Mouse (Mus musculus): ENCODE data around the gene Atg4a.

The Atg4a gene

DNA sequence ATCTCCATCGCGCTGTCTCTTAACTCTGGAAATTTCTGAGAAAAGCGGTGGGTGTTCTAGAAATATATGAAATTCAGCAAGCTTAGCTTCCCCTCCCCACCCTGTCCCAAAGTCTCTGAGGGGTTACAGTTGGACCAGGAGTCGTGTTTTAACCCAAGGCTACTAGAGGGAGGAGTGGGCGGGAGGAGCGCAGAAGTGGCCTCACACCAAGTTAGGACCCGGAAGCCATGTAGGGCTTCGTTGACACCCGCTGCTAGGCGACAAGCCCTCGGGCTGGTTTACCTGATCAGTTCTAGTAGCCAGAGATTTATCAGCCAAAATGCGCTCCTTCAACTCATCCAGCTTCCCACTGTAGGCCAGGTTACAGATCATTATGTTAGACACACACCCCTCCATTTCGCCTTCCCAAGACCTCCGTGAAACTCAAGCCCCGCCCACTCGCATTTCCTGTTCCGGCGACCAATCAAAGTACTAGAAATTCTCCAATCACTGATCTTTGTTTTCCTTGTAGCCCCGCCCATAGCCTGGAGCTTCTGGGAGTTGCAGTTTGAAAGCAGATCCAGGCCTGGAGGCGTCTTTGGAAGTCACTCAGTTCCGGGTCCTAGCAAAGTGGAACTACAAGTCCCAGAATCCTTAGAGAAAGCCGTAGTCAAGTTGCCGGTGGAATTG is at the start of gene Atg4a, which contains the start of gene Psmd10:
Gene Atg4a, plus strand, starts transcription at position 636 of the 669 bp plus-strand sequence.
Gene Psmd10, minus strand, starts transcription at position 457 of the 669 bp plus-strand sequence.
- in situ Hi-C loops (cut with MboI; ENCODE audit: low pct_unique_long_range_greater_than_20kb in 1 of 2, low sequenced_read_pairs in 2 of 2, unreplicated experiment in 1 of 2), result no loop called here

DNA sequence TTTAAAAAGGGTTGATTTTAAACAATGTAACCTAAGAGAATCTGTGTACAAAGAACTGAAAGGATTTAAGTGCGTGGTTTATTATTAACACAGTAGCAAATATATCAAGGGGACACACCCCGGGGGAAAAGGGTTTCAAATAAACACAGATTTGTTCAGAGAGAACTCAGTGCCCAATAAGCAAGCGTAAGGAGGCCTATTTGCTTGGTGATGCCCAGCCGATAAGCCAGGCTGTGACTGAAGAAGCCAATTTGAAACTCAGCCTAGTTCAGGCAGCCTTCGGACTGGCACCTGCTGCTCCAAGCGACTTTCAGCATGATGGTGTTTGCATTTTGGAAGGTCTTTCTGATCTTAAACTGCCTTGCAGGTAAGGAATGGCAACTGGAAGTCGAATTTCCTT is 49.3 kb upstream of the Atg4a start, which contains the start of gene Vsig1:
Gene Vsig1, plus strand, starts transcription at position 249 of the 400 bp plus-strand sequence.
- in situ Hi-C loops (cut with MboI; ENCODE audit: low pct_unique_long_range_greater_than_20kb in 1 of 2, low sequenced_read_pairs in 2 of 2, unreplicated experiment in 1 of 2), result no loop called here

DNA sequence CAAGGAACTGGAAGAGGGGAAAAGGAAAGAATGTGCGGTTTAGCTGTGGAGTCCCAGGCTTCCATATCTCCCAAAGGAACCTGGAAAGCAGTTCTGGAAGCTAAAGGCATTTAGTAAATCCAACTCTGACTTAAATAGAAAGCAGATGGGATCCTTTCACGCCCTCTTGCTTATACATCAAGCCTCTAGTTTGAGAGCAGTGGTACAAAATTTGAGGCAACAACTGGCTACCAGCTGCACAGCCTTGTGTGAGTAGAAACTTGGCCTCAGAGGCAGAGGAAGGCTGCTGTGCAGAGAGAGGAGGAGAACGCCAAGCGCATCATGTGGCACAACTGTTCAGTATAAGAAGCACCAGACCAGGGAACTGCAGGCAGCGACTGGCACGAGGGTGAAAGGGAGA is 35.4 kb upstream of the Atg4a start:
- in situ Hi-C loops (cut with MboI; ENCODE audit: low pct_unique_long_range_greater_than_20kb in 1 of 2, low sequenced_read_pairs in 2 of 2, unreplicated experiment in 1 of 2), result no loop called here

DNA sequence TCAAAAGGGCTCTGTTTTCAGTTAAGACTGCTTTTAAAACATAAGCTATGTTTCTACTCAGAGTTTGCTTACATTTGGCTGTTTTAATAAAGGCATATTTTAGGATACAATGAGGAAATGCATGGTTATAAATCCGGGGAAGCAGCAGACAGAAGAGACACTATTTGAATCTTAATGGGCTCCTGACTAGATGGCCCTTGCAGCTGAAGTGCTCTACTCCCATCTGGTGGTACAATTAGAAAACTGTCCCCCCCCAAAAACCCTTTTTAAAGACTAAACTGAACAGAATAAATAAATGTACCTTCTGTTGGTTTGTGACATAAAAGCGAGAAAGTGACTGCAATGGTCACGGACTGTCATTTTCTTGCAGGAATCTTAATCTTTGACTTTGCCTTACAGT is 24.6 kb upstream of the Atg4a start:
- in situ Hi-C loops (cut with MboI; ENCODE audit: low pct_unique_long_range_greater_than_20kb in 1 of 2, low sequenced_read_pairs in 2 of 2, unreplicated experiment in 1 of 2), result no loop called here

DNA sequence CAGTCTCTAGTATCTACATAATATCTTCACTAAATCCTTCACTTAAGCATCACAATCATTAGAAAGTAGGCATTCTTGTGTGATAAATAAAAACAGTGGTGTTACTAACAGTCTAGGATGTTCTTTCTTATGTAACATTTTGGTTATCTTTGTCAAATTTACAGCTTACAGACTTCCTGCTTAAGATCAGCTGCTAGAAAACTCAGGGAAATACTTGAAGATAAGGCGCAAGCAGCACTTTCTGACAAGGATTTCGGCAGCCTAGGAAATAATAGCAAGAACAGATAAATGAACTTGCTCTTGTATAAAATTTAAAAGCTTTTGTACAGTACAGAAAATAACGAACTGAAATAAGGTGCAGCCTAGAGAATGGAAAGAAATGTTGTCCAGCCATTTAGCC is 23.4 kb upstream of the Atg4a start:
- in situ Hi-C loops (cut with MboI; ENCODE audit: low pct_unique_long_range_greater_than_20kb in 1 of 2, low sequenced_read_pairs in 2 of 2, unreplicated experiment in 1 of 2), result no loop called here

DNA sequence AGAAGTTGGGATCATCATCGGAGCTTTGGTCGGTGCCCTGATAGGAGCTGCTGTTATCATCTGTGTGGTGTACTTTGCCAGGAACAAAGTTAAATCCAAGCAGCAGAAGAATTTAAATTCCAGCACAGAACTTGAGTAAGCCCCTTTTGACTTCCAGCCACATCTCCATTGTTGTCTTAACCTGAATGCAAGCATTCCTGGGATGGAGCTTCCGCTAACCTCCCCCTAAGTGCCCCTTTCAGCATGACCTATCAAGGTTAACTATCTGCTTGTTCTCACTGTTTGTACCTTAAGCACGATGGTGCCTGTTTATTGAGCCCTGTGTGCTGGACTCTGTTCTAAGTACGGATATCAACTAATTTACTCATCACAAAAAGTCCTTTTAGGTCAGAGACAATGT is 20.4 kb upstream of the Atg4a start:
- in situ Hi-C loops (cut with MboI; ENCODE audit: low pct_unique_long_range_greater_than_20kb in 1 of 2, low sequenced_read_pairs in 2 of 2, unreplicated experiment in 1 of 2), result no loop called here

DNA sequence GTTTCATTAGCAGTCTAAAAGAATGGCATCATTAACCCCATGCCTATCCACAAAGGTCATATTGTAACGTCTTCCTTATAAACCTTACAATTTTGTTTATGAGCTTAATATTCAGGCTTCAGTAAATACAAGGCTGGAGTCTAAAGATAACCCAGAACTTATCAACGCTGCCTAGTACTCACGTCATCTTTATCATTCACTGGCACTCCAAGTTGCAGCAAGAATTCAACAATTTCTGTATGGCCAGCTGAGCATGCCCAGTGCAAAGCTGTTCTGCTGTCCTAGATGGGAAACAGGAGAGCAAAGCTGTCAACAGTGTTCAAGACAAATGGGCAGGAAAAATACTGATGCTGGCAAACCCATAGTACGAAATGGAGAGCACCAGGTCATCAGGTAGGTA is 3.1 kb upstream of the Atg4a start:
- in situ Hi-C loops (cut with MboI; ENCODE audit: low pct_unique_long_range_greater_than_20kb in 1 of 2, low sequenced_read_pairs in 2 of 2, unreplicated experiment in 1 of 2), result no loop called here

DNA sequence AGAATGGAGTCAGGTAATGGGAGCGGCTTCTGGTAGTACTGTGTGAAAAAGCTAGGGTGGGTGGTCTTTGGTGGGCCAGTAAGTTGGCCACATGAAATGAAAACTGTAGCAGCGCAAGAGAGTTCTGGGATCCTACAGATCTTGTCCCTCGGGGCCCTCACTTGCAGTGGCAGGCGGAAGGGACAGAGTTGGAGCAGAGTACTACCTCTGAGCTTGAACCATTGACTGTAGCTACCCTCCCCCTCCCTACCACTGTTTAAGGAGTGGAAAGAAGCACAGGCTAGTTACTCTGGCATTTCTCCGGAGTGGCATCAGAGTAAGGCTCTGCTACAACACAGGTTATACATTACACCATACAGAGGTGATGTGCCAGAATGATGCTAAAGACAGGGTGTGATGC is 252 bp downstream of the Atg4a start:
- in situ Hi-C loops (cut with MboI; ENCODE audit: low pct_unique_long_range_greater_than_20kb in 1 of 2, low sequenced_read_pairs in 2 of 2, unreplicated experiment in 1 of 2), result no loop called here

DNA sequence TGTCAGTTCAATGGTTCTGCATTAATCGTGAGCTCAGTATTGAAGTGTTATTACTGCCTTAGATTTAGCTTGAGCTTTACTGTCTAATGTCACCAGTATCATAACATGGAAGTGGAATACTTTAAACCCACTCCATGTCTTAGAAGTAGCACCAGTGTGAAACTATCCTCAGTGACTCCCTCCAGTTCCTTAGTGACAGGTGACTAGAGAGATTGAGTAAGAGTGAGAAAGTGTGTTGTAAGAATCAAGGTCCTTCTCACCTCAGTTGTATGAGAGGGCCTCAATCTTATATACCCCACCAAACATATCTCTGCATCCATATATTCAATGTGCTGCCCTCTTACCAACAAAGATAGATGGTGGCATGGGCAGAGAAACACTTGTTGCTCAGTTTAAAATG is 22.2 kb downstream of the Atg4a start:
- in situ Hi-C loops (cut with MboI; ENCODE audit: low pct_unique_long_range_greater_than_20kb in 1 of 2, low sequenced_read_pairs in 2 of 2, unreplicated experiment in 1 of 2), result no loop called here

DNA sequence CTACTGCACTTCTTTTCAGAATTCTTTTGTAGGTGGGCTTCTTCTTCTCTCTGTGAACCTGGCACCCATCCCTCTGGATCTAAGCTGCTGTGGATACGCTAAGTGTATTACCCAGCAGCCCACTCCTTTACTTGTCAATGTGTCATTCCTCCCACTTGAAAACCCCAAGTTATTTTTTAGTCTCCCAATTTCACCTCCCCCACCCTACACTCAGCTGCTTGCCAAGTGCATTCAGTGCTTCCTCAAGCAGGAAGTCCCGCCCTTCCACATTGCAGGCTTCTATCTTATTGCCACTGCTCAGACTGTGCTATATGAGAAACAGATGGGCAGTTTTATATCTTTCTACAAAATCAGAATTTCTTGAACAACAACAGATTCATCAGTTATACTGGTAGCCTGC is 22.8 kb downstream of the Atg4a start:
- in situ Hi-C loops (cut with MboI; ENCODE audit: low pct_unique_long_range_greater_than_20kb in 1 of 2, low sequenced_read_pairs in 2 of 2, unreplicated experiment in 1 of 2), result no loop called here

DNA sequence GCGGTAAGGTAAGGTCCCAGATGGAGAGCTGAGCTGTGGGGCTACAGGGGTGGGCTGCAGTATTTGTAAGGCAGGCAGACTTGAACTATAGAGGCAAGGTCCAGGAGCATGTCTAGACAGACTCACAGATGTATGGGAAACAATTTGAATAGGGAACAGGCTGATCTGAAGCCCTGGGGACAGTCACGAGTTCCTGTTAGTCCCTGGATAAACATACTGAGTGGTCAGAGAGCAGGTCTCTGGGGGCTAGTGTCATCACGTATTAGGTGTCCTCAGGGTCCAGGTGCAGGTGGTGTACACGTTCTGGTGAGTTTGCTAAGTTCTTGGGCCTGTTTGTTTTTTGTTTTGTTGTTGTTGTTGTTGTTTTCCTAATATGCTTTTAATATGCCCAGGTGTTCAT is 23.5 kb downstream of the Atg4a start:
- in situ Hi-C loops (cut with MboI; ENCODE audit: low pct_unique_long_range_greater_than_20kb in 1 of 2, low sequenced_read_pairs in 2 of 2, unreplicated experiment in 1 of 2), result no loop called here

DNA sequence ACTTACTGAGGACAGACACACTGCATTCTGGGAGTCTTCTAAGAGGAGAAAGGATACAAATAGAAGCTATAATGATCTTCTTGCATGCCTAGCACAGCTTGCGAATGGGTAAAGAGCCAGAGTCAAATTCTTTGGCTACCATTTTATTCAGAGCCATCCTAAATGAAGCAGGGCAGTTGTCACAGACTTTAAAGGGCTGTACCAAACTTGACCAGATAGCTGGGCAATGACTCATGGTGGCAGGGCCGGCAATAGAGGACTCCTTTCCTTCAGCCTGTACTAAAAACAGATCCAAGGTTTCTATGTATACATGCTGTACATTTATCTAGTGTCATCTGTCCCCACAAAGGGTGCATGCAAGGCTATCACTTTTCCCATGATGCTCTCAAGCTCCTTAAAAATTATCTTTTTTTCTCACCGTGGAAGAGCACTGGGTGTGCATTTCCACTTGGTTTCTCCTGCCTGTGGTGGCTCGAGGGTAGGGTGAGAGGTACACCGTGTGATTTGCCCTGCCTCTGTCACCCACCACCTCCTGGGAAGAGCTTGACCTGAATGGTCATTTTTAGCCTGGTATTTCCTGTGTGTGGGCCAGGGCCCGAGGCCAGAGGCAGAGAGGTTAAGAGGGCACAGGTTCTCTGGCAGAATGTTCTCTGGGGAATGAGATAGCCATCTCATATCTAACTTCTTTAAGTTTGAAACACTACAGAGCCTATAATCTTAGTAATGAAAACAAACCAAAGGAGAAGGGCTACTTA is 26.7 kb downstream of the Atg4a start:
- in situ Hi-C loops (cut with MboI; ENCODE audit: low pct_unique_long_range_greater_than_20kb in 1 of 2, low sequenced_read_pairs in 2 of 2, unreplicated experiment in 1 of 2), result no loop called here

DNA sequence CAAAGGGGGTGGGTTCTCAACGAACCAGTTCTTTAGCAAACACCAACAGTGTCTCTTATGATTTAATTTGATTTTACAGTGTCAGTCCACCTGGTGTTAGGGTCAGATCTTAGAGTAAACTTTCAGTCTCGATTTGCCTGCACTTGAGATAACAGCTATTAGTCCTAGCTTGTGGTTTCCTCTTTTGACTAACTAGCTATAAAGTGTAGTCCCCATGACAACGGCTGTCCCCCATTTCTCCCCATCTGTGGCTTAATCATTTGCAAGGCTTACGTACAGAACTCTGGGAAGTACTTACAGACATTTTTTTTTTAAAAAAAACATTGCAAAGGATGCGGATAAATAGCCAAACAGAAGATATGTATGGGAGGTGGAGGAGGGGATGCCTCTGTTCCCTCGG is 28.1 kb downstream of the Atg4a start:
- in situ Hi-C loops (cut with MboI; ENCODE audit: low pct_unique_long_range_greater_than_20kb in 1 of 2, low sequenced_read_pairs in 2 of 2, unreplicated experiment in 1 of 2), result no loop called here

DNA sequence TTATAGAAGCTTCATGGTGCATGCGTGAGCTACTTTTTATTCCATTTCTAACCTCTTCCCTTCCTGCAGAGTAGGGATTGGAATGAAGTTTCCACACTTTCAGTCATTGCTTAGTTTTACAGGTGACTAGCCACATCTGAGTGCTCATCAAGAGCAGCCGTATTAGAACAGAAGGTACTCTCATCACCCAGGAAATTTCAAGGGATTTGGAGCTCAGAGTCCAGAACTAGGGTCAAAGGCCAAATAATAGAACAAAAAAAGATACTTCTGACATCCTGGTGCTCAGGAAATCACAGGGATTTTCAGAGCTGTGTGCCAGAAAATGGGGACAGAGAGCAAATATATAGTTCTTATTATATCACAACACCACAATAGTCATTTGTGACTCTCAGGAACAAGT is 28.5 kb downstream of the Atg4a start:
- in situ Hi-C loops (cut with MboI; ENCODE audit: low pct_unique_long_range_greater_than_20kb in 1 of 2, low sequenced_read_pairs in 2 of 2, unreplicated experiment in 1 of 2), result no loop called here

DNA sequence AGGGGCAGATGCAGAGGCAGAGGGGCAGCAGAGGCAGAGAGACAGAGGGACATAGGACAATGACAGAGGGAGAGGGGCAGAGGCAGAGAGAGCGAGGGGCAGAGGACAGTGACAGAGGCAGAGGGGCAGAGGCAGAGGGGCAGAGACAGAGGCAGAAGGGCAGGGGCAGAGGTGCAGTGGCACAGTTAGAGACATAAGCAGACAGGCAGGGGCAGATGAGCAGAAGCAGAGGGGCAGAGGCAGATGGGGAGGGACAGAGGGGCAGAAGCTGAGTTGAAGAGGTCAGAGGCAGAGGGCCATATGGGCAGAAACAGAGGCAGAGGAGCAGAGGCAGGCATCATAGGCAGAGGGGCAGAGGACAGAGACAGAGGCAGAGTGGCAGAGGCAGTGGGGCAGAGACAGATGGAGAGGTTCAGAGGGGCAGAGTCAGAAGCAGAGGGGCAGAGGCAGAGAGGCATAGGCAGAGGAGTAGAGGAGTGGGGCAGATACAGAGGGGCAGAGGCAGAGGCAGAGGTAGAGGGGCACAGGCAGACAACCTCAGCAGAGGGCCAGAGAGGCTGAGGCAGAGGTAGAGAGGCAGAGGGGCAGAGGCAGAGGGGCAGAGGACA is 40.3 kb downstream of the Atg4a start:
- in situ Hi-C loops (cut with MboI; ENCODE audit: low pct_unique_long_range_greater_than_20kb in 1 of 2, low sequenced_read_pairs in 2 of 2, unreplicated experiment in 1 of 2), result no loop called here

DNA sequence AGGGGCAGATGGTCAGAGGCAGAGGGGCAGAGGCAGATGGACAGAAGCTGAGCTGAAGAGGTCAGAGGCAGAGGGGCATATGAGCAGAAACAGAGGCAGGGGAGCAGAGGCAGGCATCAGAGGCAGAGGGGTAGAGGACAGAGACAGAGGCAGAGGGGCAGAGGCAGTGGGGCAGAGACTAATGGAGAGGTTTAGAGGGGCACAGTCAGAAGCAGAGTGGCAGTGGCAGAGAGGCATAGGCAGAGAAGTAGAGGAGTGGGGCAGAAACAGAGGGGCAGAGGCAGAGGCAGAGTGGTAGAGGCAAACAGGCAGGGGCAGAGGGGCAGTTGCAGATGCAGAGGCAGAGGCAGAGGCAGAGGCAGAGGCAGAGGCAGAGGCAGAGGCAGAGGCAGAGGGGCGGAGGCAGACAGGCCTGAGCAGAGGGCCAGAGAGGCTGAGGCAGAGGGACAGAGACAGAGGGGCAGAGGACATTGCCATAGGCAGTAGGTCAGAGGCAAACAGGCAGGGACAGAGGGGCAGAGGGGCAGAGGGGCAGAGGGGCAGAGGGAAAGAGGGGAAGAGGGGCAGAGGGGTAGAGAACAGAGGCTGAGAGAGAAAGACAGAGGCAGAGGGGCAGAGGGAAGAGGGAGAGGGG is 41.3 kb downstream of the Atg4a start:
- in situ Hi-C loops (cut with MboI; ENCODE audit: low pct_unique_long_range_greater_than_20kb in 1 of 2, low sequenced_read_pairs in 2 of 2, unreplicated experiment in 1 of 2), result no loop called here

DNA sequence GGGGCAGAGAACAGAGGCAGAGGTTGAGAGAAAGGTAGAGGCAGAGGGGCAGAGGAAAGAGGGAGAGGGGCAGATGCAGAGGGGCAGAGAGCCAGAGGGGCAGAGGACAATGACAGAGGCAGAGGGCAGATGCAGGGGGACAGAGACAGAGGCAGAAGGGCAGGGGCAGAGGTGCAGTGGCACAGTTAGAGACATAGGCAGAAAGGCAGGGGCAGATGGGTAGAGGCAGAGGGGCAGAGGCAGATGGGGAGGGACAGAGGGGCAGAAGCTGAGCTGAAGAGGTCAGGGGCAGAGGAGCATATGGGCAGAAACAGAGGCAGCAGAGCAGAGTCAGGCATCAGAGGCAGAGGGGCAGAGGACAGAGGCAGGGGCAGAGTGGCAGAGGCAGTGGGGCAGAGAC is 42.2 kb downstream of the Atg4a start:
- in situ Hi-C loops (cut with MboI; ENCODE audit: low pct_unique_long_range_greater_than_20kb in 1 of 2, low sequenced_read_pairs in 2 of 2, unreplicated experiment in 1 of 2), result no loop called here

DNA sequence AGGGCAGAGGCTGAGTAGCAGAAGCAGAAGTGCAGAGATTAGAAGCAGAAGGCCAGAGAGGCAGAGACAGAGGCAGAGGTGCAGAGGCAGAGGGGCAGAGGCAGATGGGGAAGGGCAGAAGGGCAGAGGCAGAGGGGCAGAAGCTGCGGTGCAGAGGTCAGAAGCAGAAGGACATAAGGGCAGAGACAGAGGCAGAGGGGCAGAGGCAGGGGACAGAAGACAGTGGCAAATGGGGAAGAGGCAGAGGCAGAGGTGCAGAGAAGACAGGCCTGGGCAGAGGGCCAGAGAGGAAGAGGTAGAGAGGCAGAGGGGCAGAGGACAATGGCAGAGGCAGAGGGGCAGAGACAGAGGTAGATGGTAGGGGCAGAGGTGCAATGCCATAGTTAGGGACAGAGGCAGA is 193.0 kb downstream of the Atg4a start:
- in situ Hi-C loops (cut with MboI; ENCODE audit: low pct_unique_long_range_greater_than_20kb in 1 of 2, low sequenced_read_pairs in 2 of 2, unreplicated experiment in 1 of 2), result no loop called here

DNA sequence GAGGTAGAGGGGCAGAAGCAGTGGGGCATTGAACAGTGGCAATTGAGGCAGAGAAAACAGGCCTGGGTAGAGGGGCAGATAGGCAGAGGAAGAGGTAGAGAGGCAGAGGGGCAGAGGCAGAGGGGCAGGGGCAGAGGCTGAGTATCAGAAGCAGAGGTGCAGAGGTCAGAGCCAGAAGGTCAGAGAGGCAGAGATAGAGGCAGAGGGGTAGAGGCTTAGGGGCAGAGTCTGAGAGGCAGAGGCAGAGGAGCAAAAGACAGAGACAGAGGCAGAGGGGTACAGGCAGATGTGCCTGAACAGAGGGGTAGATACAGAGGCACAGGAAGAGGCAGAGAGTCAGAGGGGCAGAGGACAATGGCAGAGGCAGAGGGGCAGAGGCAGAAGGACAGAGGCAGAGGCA is 193.6 kb downstream of the Atg4a start:
- in situ Hi-C loops (cut with MboI; ENCODE audit: low pct_unique_long_range_greater_than_20kb in 1 of 2, low sequenced_read_pairs in 2 of 2, unreplicated experiment in 1 of 2), result no loop called here
